Mouse (Mus musculus): ENCODE data around the gene Irf4.

DNA sequence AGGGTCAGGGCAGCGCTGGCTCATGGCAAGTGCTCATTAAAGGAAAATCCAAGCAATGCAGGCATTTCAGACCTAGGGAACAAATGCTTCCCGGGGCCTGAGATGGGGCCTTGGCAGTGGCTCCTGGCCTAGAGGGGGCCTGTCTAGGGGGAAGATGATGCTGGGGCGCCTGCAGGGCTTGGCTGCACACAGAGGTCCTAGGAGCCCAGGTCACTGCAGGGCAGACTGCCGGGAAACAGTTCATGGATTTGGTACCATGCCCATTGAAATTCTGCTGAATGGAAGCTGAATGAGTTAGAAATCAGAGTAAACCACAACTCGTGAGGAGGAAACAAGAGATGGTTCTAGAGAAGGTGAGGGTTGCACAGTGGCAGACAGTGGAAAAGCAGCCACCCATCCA is 41.0 kb downstream of the Irf4 start:
- TF ChIP-seq GATA1 (IDR thresholded peaks at IDR 0.05; ENCODE audit: low read length) (no peak), TAL1 (IDR thresholded peaks at IDR 0.05; ENCODE audit: low read length) (no peak)
